Mouse (Mus musculus): ENCODE results near the gene Rhog. TPM values are rescaled to one million over a fixed set of nuclear protein-coding genes. Genes with fewer than 3 reads are reported as not detected.
A peak's percentile ranks its signal among the peaks of the same experiment; 100 is the strongest.
"Not testable (repeated sequence)": the region's sequence is repeated elsewhere in the genome, so short reads cannot be mapped to it uniquely, and the experiment has no call there.

Rhog gene
- polyA plus RNA-seq, 1 experiment = 165 TPM

GRCm38 (mm10) chr7:102266401-102267042 lies 10.7 kb upstream of the Rhog start:
- Histone ChIP-seq H3K4me3 (ENCODE audit: extremely low read depth, insufficient read depth, insufficient read length) (peak overlapping the region; percentile 95), H3K4me1 (ENCODE audit: control insufficient read depth, insufficient read depth, insufficient read length) (peaks cover 7% of the 10 kb centered on the region), H3K27me3 (ENCODE audit: control insufficient read depth, insufficient read depth, low read length) (no peaks in the 10 kb centered on the region), H3K36me3 (ENCODE audit: control insufficient read depth, insufficient read depth, low read length) (no peaks in the 10 kb centered on the region), H3K27ac (ENCODE audit: insufficient read depth, low read length) (peak overlapping the region; percentile 98)
- peak; percentile 76 to 91 for DNase-seq (ENCODE audit: low read depth in 1 of 2, low spot score in 2 of 2)
- WGBS = 5% methylated on average over 14 of the region's 14 CpGs
- peak; percentile 36 for TF ChIP-seq POLR2A (IDR thresholded peaks at IDR 0.05; ENCODE audit: low read depth, low read length)
- no peak for TF ChIP-seq CTCF (IDR thresholded peaks at IDR 0.05; ENCODE audit: extremely low read depth, insufficient read depth, insufficient read length, insufficient replicate concordance)

DNA sequence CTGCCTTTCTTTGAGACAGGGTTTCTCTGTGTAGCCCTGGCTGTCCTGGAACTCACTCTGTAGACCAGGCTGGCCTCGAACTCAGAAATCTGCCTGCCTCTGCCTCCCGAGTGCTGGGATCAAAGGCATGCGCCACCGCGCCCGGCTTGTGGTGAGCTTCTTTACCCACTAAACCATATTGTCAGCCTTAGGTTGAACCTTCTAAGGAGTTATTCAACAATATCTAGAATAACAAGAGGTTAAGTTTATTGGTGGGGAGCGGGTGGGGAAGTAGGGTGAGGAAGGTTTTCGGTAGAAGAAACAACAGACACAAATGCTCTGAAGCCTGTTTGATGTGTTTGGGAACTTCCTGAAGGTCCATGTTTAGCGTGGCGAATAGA lies 10.2 kb upstream of the Rhog start:
- not testable (repeated sequence) for H3K27me3 ChIP-seq (ENCODE audit: control insufficient read depth, insufficient read depth, low read length); H3K4me1 ChIP-seq (ENCODE audit: control insufficient read depth, insufficient read depth, insufficient read length); DNase-seq (ENCODE audit: low read depth in 1 of 2, low spot score in 2 of 2); H3K36me3 ChIP-seq (ENCODE audit: control insufficient read depth, insufficient read depth, low read length)
- WGBS = 63% methylated on average over 10 of the region's 10 CpGs
- Histone ChIP-seq H3K27ac (ENCODE audit: insufficient read depth, low read length) (peak overlapping the region; percentile 98), H3K4me3 (ENCODE audit: extremely low read depth, insufficient read depth, insufficient read length) (peak overlapping the region; percentile 95; the same call in 1 of the 2 replicates)

GRCm38 (mm10) chr7:102263020-102263419 lies 7.2 kb upstream of the Rhog start:
- 97% methylated on average over 2 of the region's 2 CpGs for WGBS
- TF ChIP-seq POLR2A (IDR thresholded peaks at IDR 0.05; ENCODE audit: low read depth, low read length) (no peak), CTCF (IDR thresholded peaks at IDR 0.05; ENCODE audit: extremely low read depth, insufficient read depth, insufficient read length, insufficient replicate concordance) (no peak)
- Histone ChIP-seq H3K27ac (ENCODE audit: insufficient read depth, low read length) (no peak overlapping the region), H3K4me1 (ENCODE audit: control insufficient read depth, insufficient read depth, insufficient read length) (peaks cover 4% of the 10 kb centered on the region), H3K27me3 (ENCODE audit: control insufficient read depth, insufficient read depth, low read length) (no peaks in the 10 kb centered on the region; the same call in 1 of the 2 replicates), H3K4me3 (ENCODE audit: extremely low read depth, insufficient read depth, insufficient read length) (no peak overlapping the region), H3K36me3 (ENCODE audit: control insufficient read depth, insufficient read depth, low read length) (no peaks in the 10 kb centered on the region)
- no peak for DNase-seq (ENCODE audit: low read depth in 1 of 2, low spot score in 2 of 2)

DNA sequence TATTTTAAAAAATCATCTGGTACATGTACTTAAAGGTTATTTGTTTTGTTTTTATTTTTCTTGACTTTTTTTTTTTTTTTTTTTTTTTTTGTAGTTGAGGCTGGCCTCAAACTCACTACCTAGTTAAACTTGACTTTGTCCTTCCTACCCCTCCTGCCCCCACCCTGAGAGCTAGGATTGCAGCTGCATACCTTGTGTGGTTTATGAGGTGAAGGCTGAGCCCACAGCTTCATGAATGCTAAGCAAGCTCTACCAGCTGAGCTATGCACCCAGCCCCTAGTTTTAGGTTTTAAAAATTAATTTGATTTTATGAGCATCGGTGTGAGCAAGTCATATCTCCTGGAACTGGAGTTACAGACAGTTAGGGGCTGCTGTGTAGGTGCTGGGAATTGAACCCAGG lies 4.7 kb upstream of the Rhog start:
- no peak for DNase-seq (ENCODE audit: low read depth in 1 of 2, low spot score in 2 of 2)
- no peaks in the 10 kb centered on the region for H3K4me1 ChIP-seq (ENCODE audit: control insufficient read depth, insufficient read depth, insufficient read length)
- H3K4me3 ChIP-seq (ENCODE audit: extremely low read depth, insufficient read depth, insufficient read length) = no peak overlapping the region
- no peaks in the 10 kb centered on the region for H3K36me3 ChIP-seq (ENCODE audit: control insufficient read depth, insufficient read depth, low read length)
- 71% methylated on average over 1 of the region's 1 CpGs for WGBS
- no peak overlapping the region for H3K27ac ChIP-seq (ENCODE audit: insufficient read depth, low read length)
- no peaks in the 10 kb centered on the region; the same call in 1 of the 2 replicates for H3K27me3 ChIP-seq (ENCODE audit: control insufficient read depth, insufficient read depth, low read length)
- TF ChIP-seq POLR2A (IDR thresholded peaks at IDR 0.05; ENCODE audit: low read depth, low read length) (no peak), CTCF (IDR thresholded peaks at IDR 0.05; ENCODE audit: extremely low read depth, insufficient read depth, insufficient read length, insufficient replicate concordance) (no peak)

DNA sequence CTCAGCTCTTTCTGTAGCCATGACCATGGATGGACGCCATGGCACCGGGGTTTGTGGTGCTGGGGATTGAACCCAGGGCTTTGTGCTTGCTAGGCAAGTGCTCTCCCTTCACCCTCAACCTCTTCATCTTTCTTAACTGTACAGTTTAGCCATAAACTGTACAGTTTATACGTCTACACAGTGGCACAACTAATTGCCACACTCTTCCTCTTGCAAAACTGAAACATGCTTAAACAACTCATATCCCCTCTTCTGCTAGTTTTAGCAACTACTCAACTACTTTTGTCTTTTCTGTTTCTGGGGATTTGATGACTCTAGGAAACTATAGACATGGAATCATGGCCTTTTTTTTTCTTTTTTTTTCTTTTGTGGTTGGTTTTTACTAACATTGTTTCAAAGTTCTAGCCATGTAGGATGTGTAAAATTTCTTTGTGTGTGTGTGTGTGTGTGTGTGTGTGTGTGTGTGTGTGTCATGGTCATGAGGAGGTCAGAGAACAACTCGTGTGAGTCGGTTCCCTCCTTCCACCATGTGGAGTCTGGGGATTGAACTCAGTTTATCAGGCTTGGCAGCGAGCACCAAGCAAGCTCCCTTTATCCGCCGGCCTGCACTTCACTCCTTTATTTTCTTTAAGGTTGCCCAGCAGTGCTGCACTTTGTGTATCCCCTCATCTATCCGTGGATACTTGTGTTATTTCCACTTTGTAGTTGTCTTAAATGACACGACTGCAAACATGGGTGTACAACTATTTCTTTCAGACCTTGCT lies 4.0 kb upstream of the Rhog start:
- no peaks in the 10 kb centered on the region; the same call in 1 of the 2 replicates for H3K27me3 ChIP-seq (ENCODE audit: control insufficient read depth, insufficient read depth, low read length)
- no peak overlapping the region for H3K4me3 ChIP-seq (ENCODE audit: extremely low read depth, insufficient read depth, insufficient read length)
- no peaks in the 10 kb centered on the region for H3K4me1 ChIP-seq (ENCODE audit: control insufficient read depth, insufficient read depth, insufficient read length)
- WGBS = 86% methylated on average over 10 of the region's 10 CpGs
- no peaks in the 10 kb centered on the region for H3K36me3 ChIP-seq (ENCODE audit: control insufficient read depth, insufficient read depth, low read length)
- DNase-seq (ENCODE audit: low read depth in 1 of 2, low spot score in 2 of 2) = no peak
- H3K27ac ChIP-seq (ENCODE audit: insufficient read depth, low read length) = no peak overlapping the region
- TF ChIP-seq CTCF (IDR thresholded peaks at IDR 0.05; ENCODE audit: extremely low read depth, insufficient read depth, insufficient read length, insufficient replicate concordance) (no peak), POLR2A (IDR thresholded peaks at IDR 0.05; ENCODE audit: low read depth, low read length) (no peak)

- Histone ChIP-seq H3K27me3 (ENCODE audit: control insufficient read depth, insufficient read depth, low read length) (no peaks in the 10 kb centered on the region; the same call in 1 of the 2 replicates), H3K4me1 (ENCODE audit: control insufficient read depth, insufficient read depth, insufficient read length) (no peaks in the 10 kb centered on the region), H3K4me3 (ENCODE audit: extremely low read depth, insufficient read depth, insufficient read length) (no peak overlapping the region), H3K36me3 (ENCODE audit: control insufficient read depth, insufficient read depth, low read length) (no peaks in the 10 kb centered on the region), H3K27ac (ENCODE audit: insufficient read depth, low read length) (no peak overlapping the region)
- no peak for DNase-seq (ENCODE audit: low read depth in 1 of 2, low spot score in 2 of 2)
- WGBS = 66% methylated on average over 3 of the region's 3 CpGs
- no peak for TF ChIP-seq POLR2A (IDR thresholded peaks at IDR 0.05; ENCODE audit: low read depth, low read length)
- TF ChIP-seq CTCF (IDR thresholded peaks at IDR 0.05; ENCODE audit: extremely low read depth, insufficient read depth, insufficient read length, insufficient replicate concordance) = no peak
Measured at GRCm38 (mm10) chr7:102258753-102259152, 2.9 kb upstream of the Rhog start.

DNA sequence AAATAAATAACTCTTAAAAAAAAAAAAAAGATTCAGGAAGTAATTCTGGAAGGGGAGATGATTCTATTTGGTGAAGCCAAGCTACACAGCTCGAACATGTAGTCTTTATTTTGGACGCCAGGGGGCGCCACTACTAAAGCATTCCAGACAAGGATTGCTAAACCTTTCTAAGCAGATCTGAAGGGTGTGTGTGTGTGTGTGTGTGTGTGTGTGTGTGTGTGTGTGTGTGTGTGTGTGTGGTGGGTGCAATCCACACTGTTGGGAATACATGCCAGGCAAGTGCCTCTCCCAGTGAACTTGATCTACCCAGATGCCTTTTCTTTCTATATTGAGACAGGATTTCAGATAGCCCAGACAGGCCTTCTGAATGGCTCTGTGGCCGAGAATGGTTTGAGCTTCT lies 2.3 kb upstream of the Rhog start:
- 23% methylated on average over 4 of the region's 4 CpGs for WGBS
- DNase-seq (ENCODE audit: low read depth in 1 of 2, low spot score in 2 of 2) = peak; percentile 57 to 79
- H3K4me1 ChIP-seq (ENCODE audit: control insufficient read depth, insufficient read depth, insufficient read length) = no peaks in the 10 kb centered on the region

More for the DNA sequence above, 2.3 kb upstream of the Rhog start:
- H3K36me3 ChIP-seq (ENCODE audit: control insufficient read depth, insufficient read depth, low read length) = no peaks in the 10 kb centered on the region
- no peak overlapping the region for H3K27ac ChIP-seq (ENCODE audit: insufficient read depth, low read length)
- H3K4me3 ChIP-seq (ENCODE audit: extremely low read depth, insufficient read depth, insufficient read length) = no peak overlapping the region
- no peaks in the 10 kb centered on the region; the same call in 1 of the 2 replicates for H3K27me3 ChIP-seq (ENCODE audit: control insufficient read depth, insufficient read depth, low read length)
- no peak for TF ChIP-seq POLR2A (IDR thresholded peaks at IDR 0.05; ENCODE audit: low read depth, low read length)
- peak; percentile 38; the same call in 1 of the 2 replicates for TF ChIP-seq CTCF (IDR thresholded peaks at IDR 0.05; ENCODE audit: extremely low read depth, insufficient read depth, insufficient read length, insufficient replicate concordance)
